ENCODE assay signal across 9 mouse cellular contexts in the genomic region with DNA sequence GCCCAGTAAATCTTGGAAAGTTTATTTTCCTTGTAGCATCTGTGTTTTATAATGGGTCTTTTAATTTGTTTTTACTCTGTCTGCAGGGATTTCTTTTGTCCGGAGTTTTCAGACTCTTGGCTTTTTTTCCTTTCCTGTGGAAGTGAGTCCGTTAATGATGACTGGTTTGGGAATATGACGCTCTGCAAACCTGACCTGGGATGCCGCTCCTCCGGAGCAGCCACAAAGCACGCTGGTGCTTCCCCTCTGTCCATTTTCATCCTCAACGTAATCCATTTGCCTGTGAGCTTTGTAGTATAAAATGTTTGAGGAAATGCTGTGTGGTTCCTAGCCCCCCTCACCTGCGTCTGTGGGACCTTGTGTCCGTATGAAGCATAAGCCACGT.
DNase-seq lines count a peak whose midpoint lies in the region; ATAC-seq and TF ChIP-seq lines count a peak whose summit lies in the region.
"Had no signal": no experiment of that assay in that cellular context is flagged by ENCODE, and none has a peak within 500 bp of the region (broad histone marks: within the 10 kb centered on the region; RNA-seq: fewer than 3 reads in every experiment).

No protein-coding gene starts in this region.

- intact Hi-C loops in left cerebral cortex, adult 2 months (cut with DNase I): no loop called here

- H3K36me3 ChIP-seq in intestine, embryonic 14.5 days (ENCODE audit: control insufficient read depth, insufficient read depth, low read length): no peaks in the 10 kb centered on the region
- no peaks in the 10 kb centered on the region for H3K36me3 ChIP-seq in neural tube, embryonic 12.5 days

- TF ChIP-seq CTCF in left cerebral cortex, adult 2 months (IDR thresholded peaks at IDR 0.05): no peak

- no peak overlapping the region; the same call in 1 of the 2 replicates for H3K4me3 ChIP-seq in left cerebral cortex, adult 2 months
- no peak overlapping the region for H3K4me3 ChIP-seq in intestine, embryonic 14.5 days (ENCODE audit: low read depth, low read length)
- no peak overlapping the region for H3K4me3 ChIP-seq in neural tube, embryonic 12.5 days

- 38% methylated on average over 10 of the region's 10 CpGs for WGBS in intestine, embryonic 14.5 days
- 46% methylated on average over 10 of the region's 10 CpGs for WGBS in neural tube, embryonic 12.5 days

- no peaks in the 10 kb centered on the region for H3K9me3 ChIP-seq in intestine, embryonic 14.5 days (ENCODE audit: control insufficient read depth, low read length)
- H3K9me3 ChIP-seq in neural tube, embryonic 12.5 days: no peaks in the 10 kb centered on the region

- no peak for ATAC-seq in intestine, embryonic 14.5 days (replicated peaks; ENCODE audit: low FRiP score, low TSS enrichment, low read depth)
- ATAC-seq in neural tube, embryonic 12.5 days (ENCODE audit: low FRiP score, low read depth): no peak
- ATAC-seq: Patski had no signal

- H3K4me2 ChIP-seq in intestine, embryonic 14.5 days (ENCODE audit: low read length): peak overlapping the region; percentile 25; the same call in 1 of the 2 replicates
- peak overlapping the region; percentile 52; the same call in 1 of the 2 replicates for H3K4me2 ChIP-seq in neural tube, embryonic 12.5 days (replicated peaks)

- 0 out of 2 replicates have a peak overlapping the region, but pooled peaks have one; percentile 17 for H3K27ac ChIP-seq in left cerebral cortex, adult 2 months
- no peak overlapping the region; the same call in 1 of the 2 replicates for H3K27ac ChIP-seq in intestine, embryonic 14.5 days (ENCODE audit: low read depth)
- H3K27ac ChIP-seq in neural tube, embryonic 12.5 days: no peak overlapping the region

- H3K27me3 ChIP-seq in intestine, embryonic 14.5 days (replicated peaks; ENCODE audit: control insufficient read depth, insufficient read depth, low read length): no peaks in the 10 kb centered on the region
- peaks cover 10% of the 10 kb centered on the region; the same call in 1 of the 2 replicates for H3K27me3 ChIP-seq in neural tube, embryonic 12.5 days (replicated peaks)
- H3K27me3 ChIP-seq: Patski had no signal

- no peak overlapping the region for H3K9ac ChIP-seq in intestine, embryonic 14.5 days (ENCODE audit: low read length)
- H3K9ac ChIP-seq in neural tube, embryonic 12.5 days: no peak overlapping the region

- H3K4me1 ChIP-seq in intestine, embryonic 14.5 days (replicated peaks; ENCODE audit: control insufficient read depth, insufficient read depth, low read length): peaks cover 26% of the 10 kb centered on the region
- peaks cover 30% of the 10 kb centered on the region for H3K4me1 ChIP-seq in neural tube, embryonic 12.5 days

- DNase-seq in embryo, embryonic 10 days (ENCODE audit: low spot score): peak; percentile 9
- no peak for DNase-seq in embryo, embryonic 10.5 days (ENCODE audit: low spot score)
- no peak for DNase-seq in left cerebral cortex, adult 2 months (ENCODE audit: extremely low spot score in 1 of 2, low spot score in 2 of 2)
- DNase-seq in left cerebral cortex, adult 8-10 months (ENCODE audit: low spot score in 2 of 2): no peak
- no peak for DNase-seq in intestine, embryonic 14.5 days (ENCODE audit: low spot score)
- DNase-seq in thymus, postnatal 0 days (ENCODE audit: low spot score): no peak
- DNase-seq in spleen, adult 12 weeks (ENCODE audit: low spot score): no peak
